Mouse (Mus musculus) cerebellum, postnatal 25 days (tissue): ENCODE data around the gene Rbpj.
A peak's percentile ranks its signal among the peaks of the same experiment; 100 is the strongest.

Experiments
- DNase-seq, 2 experiments: peaks; one replicate each; pipeline ENCODE4 v3.0.0; 2021; ENCODE audit warnings: mixed read lengths in 2 of 2

Gene Rbpj

GRCm38 (mm10) chr5:53469777-53470131, 3.8 kb downstream of the Rbpj start:
- DNase-seq: no peak

GRCm38 (mm10) chr5:53470141-53471079, 4.5 kb downstream of the Rbpj start:
- no peak for DNase-seq

- DNase-seq: no peak
These were observed 6.5 kb downstream of the Rbpj start for GRCm38 (mm10) chr5:53472485-53472884.

DNA sequence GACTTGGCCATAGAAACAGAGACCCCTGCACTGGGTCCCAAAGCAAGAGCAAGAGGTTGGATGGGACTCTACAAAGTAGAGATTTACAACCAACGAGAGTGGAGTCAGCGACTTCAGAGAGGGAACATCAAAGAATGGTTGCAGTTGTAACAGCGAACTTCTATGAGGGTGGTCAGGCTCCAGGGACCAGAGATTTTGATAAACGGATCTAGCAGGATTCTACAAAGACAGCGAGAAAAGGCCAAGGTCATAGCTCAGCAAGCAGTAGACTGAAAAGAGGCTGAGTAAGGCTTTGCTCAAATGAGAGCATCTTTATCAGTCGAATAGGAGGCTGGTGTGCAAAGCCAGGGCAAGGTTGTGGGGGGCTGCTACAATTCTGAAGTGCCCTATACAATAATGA, 13.2 kb downstream of the Rbpj start:
- DNase-seq: no peak

- no peak for DNase-seq
These were observed 13.9 kb downstream of the Rbpj start for GRCm38 (mm10) chr5:53479891-53480290.

DNA sequence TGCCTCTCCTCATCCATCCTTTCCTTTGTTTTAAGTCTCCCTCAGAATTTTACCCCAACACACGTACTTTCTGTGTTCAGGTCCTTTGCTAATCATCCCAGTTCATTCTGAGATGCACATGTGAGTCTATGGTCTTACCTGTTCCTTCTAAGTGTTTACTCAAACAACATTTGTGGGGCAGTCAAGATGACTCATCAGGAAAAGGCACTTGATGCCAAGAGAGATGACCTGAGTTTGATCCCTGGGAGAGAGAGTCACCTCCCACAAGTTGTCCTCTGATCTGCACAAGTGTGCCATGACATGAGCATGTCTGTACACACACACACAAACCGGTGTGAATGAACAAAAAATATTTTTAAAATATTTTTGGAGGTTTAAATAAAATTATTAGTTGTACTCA, 15.1 kb downstream of the Rbpj start:
- no peak for DNase-seq

- no peak for DNase-seq
These were observed 19.2 kb downstream of the Rbpj start for GRCm38 (mm10) chr5:53485069-53485628.

DNA sequence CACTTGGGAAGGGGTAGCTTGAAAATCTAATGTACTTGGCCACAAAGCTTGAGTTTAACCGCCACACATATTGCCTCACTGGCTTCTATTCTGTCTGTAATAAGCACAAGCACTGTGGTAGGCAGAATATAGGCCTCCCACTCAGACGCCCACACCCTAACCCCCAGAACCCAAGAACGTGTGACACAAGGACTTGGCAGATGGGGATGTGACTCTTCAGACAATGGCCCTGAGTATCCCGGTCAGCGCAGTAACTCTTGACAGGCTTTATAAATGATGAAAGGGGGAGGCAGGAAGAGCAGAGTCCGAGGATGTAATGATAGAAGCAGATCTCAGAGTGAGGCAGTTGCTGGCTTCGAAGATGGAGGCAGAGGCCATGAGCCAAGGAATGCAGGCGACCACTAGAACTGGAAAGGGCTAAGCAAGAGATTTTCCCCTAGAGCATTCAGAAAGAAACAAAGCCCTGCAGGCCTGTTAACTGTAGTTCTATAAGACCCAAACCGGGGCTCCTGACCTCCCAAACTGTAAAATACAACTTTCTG, 20.1 kb downstream of the Rbpj start:
- no peak for DNase-seq

GRCm38 (mm10) chr5:53486966-53487592, 21.1 kb downstream of the Rbpj start:
- DNase-seq: no peak

GRCm38 (mm10) chr5:53490697-53491099, 24.7 kb downstream of the Rbpj start:
- DNase-seq: no peak

GRCm38 (mm10) chr5:53493756-53494155, 27.8 kb downstream of the Rbpj start:
- peak in 1 of 2 experiments; percentile 10 for DNase-seq

GRCm38 (mm10) chr5:53494536-53495159, 28.7 kb downstream of the Rbpj start:
- peak; percentile 73 to 79 for DNase-seq

DNA sequence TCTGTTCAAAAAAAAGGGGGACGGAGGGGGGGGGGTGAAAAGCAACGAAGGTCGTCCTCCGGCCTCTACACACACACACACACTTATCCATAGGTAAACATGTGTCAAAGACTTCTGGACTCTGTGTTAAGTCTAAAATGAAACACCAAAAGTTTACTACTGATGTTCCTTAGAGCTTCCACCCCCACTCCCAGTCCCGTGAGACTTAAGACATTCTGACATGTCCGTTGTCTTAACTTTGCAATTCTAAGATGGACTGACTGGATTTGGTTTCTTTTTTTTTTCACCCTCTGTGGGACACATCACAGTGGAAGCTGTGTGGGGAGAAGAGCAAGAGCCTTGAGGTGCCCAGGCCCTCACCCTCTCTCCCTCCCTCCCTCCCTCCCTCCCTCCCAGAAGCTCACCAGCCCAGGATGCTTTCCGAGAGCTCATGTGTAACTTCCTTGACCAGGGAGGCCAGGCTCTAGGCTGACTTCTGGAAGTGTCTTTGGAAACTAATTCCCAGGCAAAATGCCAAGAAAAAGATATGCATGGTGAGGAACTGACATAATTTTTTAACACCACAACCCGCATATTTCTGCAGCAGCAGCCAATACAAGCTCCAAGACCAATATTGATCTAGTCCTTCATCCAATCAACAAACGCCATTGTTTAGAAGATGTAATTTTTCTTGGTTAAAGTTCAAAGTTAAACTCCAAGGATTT, 31.0 kb downstream of the Rbpj start:
- DNase-seq: no peak

- DNase-seq: no peak
These were observed 33.6 kb downstream of the Rbpj start for GRCm38 (mm10) chr5:53499571-53499970.

GRCm38 (mm10) chr5:53500509-53501145, 34.7 kb downstream of the Rbpj start:
- no peak for DNase-seq

- DNase-seq: no peak
These were observed 37.3 kb downstream of the Rbpj start for GRCm38 (mm10) chr5:53503261-53503660.

GRCm38 (mm10) chr5:53505751-53506150, 39.8 kb downstream of the Rbpj start:
- DNase-seq: no peak

DNA sequence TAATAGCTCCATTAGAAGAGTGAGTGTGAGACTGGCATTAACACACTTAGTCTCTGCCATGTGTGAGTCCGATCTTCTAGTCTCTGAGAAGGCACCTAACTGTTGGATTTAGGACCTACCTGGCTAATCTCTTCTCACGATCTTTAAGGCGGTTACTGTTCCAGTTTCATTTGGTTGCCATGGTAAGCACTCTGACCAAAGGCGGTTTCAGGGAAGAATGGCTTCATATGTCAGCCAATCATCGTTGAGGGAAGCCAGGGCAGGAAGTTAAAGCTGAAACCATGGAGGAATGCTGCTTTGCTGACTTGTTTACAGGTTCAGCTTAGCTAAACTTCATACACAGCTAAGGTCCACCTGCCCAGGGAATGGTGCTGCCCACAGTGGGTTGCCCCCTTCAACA, 41.4 kb downstream of the Rbpj start:
- DNase-seq: no peak

DNA sequence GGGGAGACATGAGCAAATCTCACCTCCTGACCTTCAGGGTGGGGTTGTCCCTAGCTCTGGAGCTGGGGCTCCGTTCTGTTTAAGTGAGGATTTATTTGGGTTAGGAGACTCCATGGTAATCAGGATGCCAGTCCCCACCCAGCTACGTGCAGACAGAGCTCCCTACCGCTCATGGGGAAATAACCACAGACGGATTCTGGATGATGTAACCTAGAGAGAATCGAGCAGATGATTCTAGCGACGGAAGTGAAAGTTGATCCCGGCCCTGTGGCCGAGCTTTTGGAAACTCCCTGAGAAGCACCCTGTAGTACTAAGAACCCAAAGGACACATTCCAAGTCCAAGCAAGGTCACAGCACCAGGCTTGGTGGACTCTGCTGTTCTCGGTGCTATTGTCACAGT, 43.5 kb downstream of the Rbpj start:
- no peak for DNase-seq

DNA sequence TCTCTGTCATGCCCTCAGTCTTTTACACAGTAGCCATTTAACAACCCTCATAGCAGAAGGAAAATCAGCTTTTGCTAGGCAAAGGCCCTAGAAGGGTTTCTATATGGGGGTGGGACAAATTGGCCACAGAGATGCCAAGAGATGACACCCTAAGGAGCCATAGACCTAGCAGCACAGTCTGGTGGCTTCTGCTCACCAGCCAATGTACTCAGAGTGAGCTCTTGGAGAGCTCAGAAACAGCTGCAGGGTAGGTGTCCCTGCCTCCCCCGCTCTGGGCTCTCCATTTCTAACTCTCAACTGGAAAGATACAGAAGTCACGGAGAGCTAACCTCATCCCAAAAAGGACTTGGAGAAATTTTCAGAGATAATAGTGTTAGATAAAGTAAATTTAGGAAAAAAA, 44.0 kb downstream of the Rbpj start:
- no peak for DNase-seq

GRCm38 (mm10) chr5:53511426-53511825, 45.5 kb downstream of the Rbpj start:
- no peak for DNase-seq
